Mouse (Mus musculus) neural tube, postnatal 0 days (tissue): ENCODE data around the gene Ntm. TPM values are rescaled to one million over a fixed set of nuclear protein-coding genes. Genes with fewer than 3 reads are reported as not detected.

Experiments used
- polyA plus RNA-seq: library from polyadenylated mRNA; unstranded; fragments of >200 nt; fragmentation: Nextera tagmentation; extraction: Ambion mirVana; gene quantifications from 2 replicates; pipeline ENCODE4 v1.2.1, GENCODE M21; 2015

Ntm gene
- 241 and 274 TPM in 2 replicates for polyA plus RNA-seq

DNA sequence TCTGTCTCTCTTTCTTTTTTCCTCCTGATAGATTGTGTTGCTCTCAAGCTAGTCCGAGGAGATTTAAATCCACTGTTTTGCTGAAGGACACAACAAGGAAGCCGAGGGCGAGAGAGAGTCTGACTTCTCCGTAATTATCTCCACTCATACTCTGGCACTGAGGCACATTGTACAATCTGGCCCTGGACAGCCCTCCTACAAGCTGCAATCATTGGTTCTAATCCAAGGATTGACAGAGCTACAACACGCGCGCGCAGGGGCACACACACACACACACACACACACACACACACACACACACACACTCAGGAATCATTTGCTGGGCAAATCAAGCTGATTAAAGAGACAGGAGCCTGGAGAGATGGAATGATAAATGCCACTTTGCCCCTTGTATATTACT, at the start of gene Ntm:
Gene Ntm (minus strand): TSS at position 164 of the 400 bp plus-strand sequence.

